Mouse (Mus musculus) olfactory bulb, adult 2 months (tissue): ENCODE measurements around the gene Klhdc3.

Source experiments
- CTCF ChIP-seq: fragments of 200-500 bp; IDR thresholded peaks from 2 replicates; pipeline ENCODE4 v1.5.1; 2012; ENCODE audit warnings: low read depth, mild to moderate bottlenecking, low read length, moderate library complexity; ENCODE audit not compliant: insufficient read depth
- POLR2A ChIP-seq: fragments of 200-500 bp; IDR thresholded peaks from 2 replicates; pipeline ENCODE4 v1.6.1; 2012; ENCODE audit warnings: mild to moderate bottlenecking, low read depth, low read length, moderate library complexity; ENCODE audit not compliant: insufficient read depth

DNA sequence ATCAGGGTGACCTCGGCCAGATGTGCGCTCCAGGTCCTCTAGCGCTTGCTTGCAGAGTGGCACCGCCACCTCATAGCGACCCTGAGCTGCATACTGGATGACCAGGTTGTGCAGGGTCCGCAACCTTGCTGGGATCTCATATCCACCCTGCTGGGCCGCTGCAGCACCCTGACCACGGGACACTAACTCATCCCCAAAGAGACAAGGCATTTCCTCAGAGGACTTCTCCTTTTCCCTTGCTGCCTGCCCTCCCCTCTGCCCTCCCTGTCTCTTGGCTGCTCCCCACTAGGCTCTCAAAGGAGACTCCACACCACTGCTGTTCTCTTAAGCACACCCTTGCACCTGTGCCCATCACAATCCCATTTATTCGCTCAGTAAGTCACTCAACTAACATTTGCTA lies 40.8 kb downstream of the Klhdc3 start:
- no peak for TF ChIP-seq CTCF
- no peak for TF ChIP-seq POLR2A
